8 mouse cellular contexts compared by ENCODE assay signal in genomic region chr4:129743494-129743893, GRCm38 (mm10). TPM values are rescaled to one million over a fixed set of nuclear protein-coding genes. Genes with fewer than 3 reads are reported as not detected.
A peak's percentile ranks its signal among the peaks of the same experiment; 100 is the strongest.
DNase-seq lines count a peak whose midpoint lies in the region; ATAC-seq lines count a peak whose summit lies in the region.

No protein-coding gene starts in this region.

- H3K4me1 ChIP-seq in forebrain, embryonic 16.5 days (replicated peaks; ENCODE audit: control insufficient read depth, insufficient read depth, low read length) = peaks cover 25% of the 10 kb centered on the region
- peaks cover 26% of the 10 kb centered on the region for H3K4me1 ChIP-seq in liver, embryonic 16.5 days (ENCODE audit: control insufficient read depth, low read depth, low read length)

- H3K36me3 ChIP-seq in forebrain, embryonic 16.5 days (ENCODE audit: control insufficient read depth, insufficient read depth) = no peaks in the 10 kb centered on the region
- H3K36me3 ChIP-seq in liver, embryonic 16.5 days (ENCODE audit: control insufficient read depth, insufficient read depth) = no peaks in the 10 kb centered on the region

- no peak for ATAC-seq in forebrain, embryonic 16.5 days
- no peak for ATAC-seq in liver, embryonic 16.5 days (ENCODE audit: low read depth)

- no peaks in the 10 kb centered on the region for H3K9me3 ChIP-seq in forebrain, embryonic 16.5 days (ENCODE audit: control insufficient read depth, low read length)
- no peaks in the 10 kb centered on the region for H3K9me3 ChIP-seq in liver, embryonic 16.5 days (replicated peaks; ENCODE audit: control insufficient read depth, low read length)

- DNase-seq in embryo, embryonic 10 days (ENCODE audit: low spot score) = peak; percentile 8
- DNase-seq in embryo, embryonic 10.5 days (ENCODE audit: low spot score) = no peak
- peak; percentile 73 for DNase-seq in A20 (ENCODE audit: low read depth, low spot score)
- DNase-seq in adrenal gland, adult 2 months = no peak
- no peak for DNase-seq in kidney, adult 8-10 months
- DNase-seq in spleen, postnatal 14 days (ENCODE audit: low spot score in 2 of 2) = no peak

- peak overlapping the region; percentile 100 for H3K27ac ChIP-seq in forebrain, embryonic 16.5 days (ENCODE audit: low read length)
- H3K27ac ChIP-seq in liver, embryonic 16.5 days (ENCODE audit: low read length) = peak overlapping the region; percentile 94

- 47% methylated on average over 2 of the region's 2 CpGs for WGBS in forebrain, embryonic 16.5 days
- WGBS in liver, embryonic 16.5 days (ENCODE audit: insufficient replicate concordance) = 44% methylated on average over 2 of the region's 2 CpGs

- no peaks in the 10 kb centered on the region for H3K27me3 ChIP-seq in forebrain, embryonic 16.5 days (replicated peaks; ENCODE audit: control insufficient read depth, insufficient read depth, low read length)
- no peaks in the 10 kb centered on the region for H3K27me3 ChIP-seq in liver, embryonic 16.5 days (ENCODE audit: control insufficient read depth, insufficient read depth, low read depth, low read length)

- H3K4me2 ChIP-seq in forebrain, embryonic 16.5 days (ENCODE audit: low read length) = peak overlapping the region; percentile 79
- peak overlapping the region; percentile 88 for H3K4me2 ChIP-seq in liver, embryonic 16.5 days (ENCODE audit: low read depth, low read length)

- H3K9ac ChIP-seq in forebrain, embryonic 16.5 days (replicated peaks; ENCODE audit: low read depth, low read length) = peak overlapping the region; percentile 96
- H3K9ac ChIP-seq in liver, embryonic 16.5 days (ENCODE audit: low read depth, low read length) = peak overlapping the region; percentile 99

- H3K4me3 ChIP-seq in forebrain, embryonic 16.5 days (replicated peaks; ENCODE audit: low read length) = peak overlapping the region; percentile 99
- peak overlapping the region; percentile 100 for H3K4me3 ChIP-seq in liver, embryonic 16.5 days (ENCODE audit: low read depth, low read length)

RNA-seq across cellular contexts. Expression of gene Khdrbs1, which starts 1.4 kb away (rescaled TPM):
- polyA plus RNA-seq in forebrain, embryonic 16.5 days (2015; fragmentation: Nextera tagmentation; extraction: Ambion mirVana) = 160 and 179 TPM in 2 replicates
- 19.6 and 20.2 TPM in 2 replicates for polyA plus RNA-seq in liver, embryonic 16.5 days (2015; fragmentation: Nextera tagmentation; extraction: Ambion mirVana)
- 10 to 100 TPM; 65.0 to 66.3 TPM for total RNA-seq in adrenal gland, adult 2 months (2021)
- 114 and 124 TPM in 2 replicates for polyA plus RNA-seq in adrenal gland, adult 2 months (2012; rRNA removed)

RNA-seq across cellular contexts. Expression of gene Tmem39b, which starts 46.9 kb away (rescaled TPM):
- 16.1 and 25.0 TPM in 2 replicates for polyA plus RNA-seq in forebrain, embryonic 16.5 days (2015; fragmentation: Nextera tagmentation; extraction: Ambion mirVana)
- 3.3 TPM in 2 replicates for polyA plus RNA-seq in liver, embryonic 16.5 days (2015; fragmentation: Nextera tagmentation; extraction: Ambion mirVana)
- 10 to 100 TPM; 10.3 to 15.1 TPM for total RNA-seq in adrenal gland, adult 2 months (2021)
- 26.5 and 28.8 TPM in 2 replicates for polyA plus RNA-seq in adrenal gland, adult 2 months (2012; rRNA removed)

Comparison
In these comparisons a context has a peak if more than half of its experiments do, and no peak if none do; other contexts are left out.
1. DNase-seq: peak in embryo, embryonic 10 days (single experiment) and A20 (single experiment); none in embryo, embryonic 10.5 days (single experiment), adrenal gland, adult 2 months (single experiment), kidney, adult 8-10 months (0 of 2) and spleen, postnatal 14 days (0 of 2).